Mouse (Mus musculus): ENCODE measurements around the gene Anpep. TPM values are rescaled to one million over a fixed set of nuclear protein-coding genes. Genes with fewer than 3 reads are reported as not detected.

The Anpep gene
- total RNA-seq, 2 experiments from 2014 or later: 36.1 to 59.6 TPM

Other genes starting within 250 kb of the Anpep start
- 10 to 100 TPM in 1 of 2 experiments, 1 to 10 TPM in 1; 1.7 to 12.8 TPM for gene Rhcg, start 243.4 kb downstream of the Anpep start, total RNA-seq (2021)
- gene Ticrr, start 200.9 kb downstream of the Anpep start, total RNA-seq (2021): 1 to 10 TPM; 6.3 to 6.4 TPM
- gene Kif7, start 145.3 kb downstream of the Anpep start, total RNA-seq (2021): 10 to 100 TPM; 10.6 to 11.0 TPM
- 100 to 1,000 TPM; 360 to 412 TPM for gene Plin1, start 128.2 kb downstream of the Anpep start, total RNA-seq (2021)
- gene Pex11a, start 117.9 kb downstream of the Anpep start, total RNA-seq (2021): 10 to 100 TPM; 35.7 to 37.7 TPM
- 1 to 10 TPM; 2.7 to 2.9 TPM for gene Wdr93, start 117.9 kb downstream of the Anpep start, total RNA-seq (2021)
- gene Mesp1, start 67.3 kb downstream of the Anpep start, total RNA-seq (2021): under 1 TPM in 1 of 2 experiments, not detected in 1; 0.31 TPM
- gene Mesp2, start 50.3 kb downstream of the Anpep start, total RNA-seq (2021): 1 to 10 TPM; 1.5 to 1.9 TPM
- gene Ap3s2, start 59.6 kb upstream of the Anpep start, total RNA-seq (2021): 10 to 100 TPM; 34.4 to 34.5 TPM
- gene Arpin, start 74.3 kb upstream of the Anpep start, total RNA-seq (2021): 10 to 100 TPM; 26.0 to 29.6 TPM
- 10 to 100 TPM; 25.2 to 25.5 TPM for gene Zfp710, start 163.8 kb upstream of the Anpep start, total RNA-seq (2021)

All from adrenal gland, postnatal 4 days (tissue).